Mouse (Mus musculus): ENCODE results near the gene Tada2a. TPM values are rescaled to one million over a fixed set of nuclear protein-coding genes. Genes with fewer than 3 reads are reported as not detected.

The Tada2a gene
- polyA plus RNA-seq, 1 experiment from 2014 or later, result 16.2 TPM

Other genes with a start within 250 kb of the Tada2a start
- gene Ddx52, start 187.5 kb downstream of the Tada2a start, polyA plus RNA-seq (2016; fragmentation: Nextera tagmentation; extraction: Ambion mirVana), result 24.3 and 27.4 TPM in 2 replicates
- gene Synrg, start 165.2 kb downstream of the Tada2a start, polyA plus RNA-seq (2016; fragmentation: Nextera tagmentation; extraction: Ambion mirVana), result 10.2 and 11.2 TPM in 2 replicates
- gene Dusp14, start 60.3 kb downstream of the Tada2a start, polyA plus RNA-seq (2016; fragmentation: Nextera tagmentation; extraction: Ambion mirVana), result 1.1 TPM in 2 replicates
- gene Acaca, start 72 bp upstream of the Tada2a start, polyA plus RNA-seq (2016; fragmentation: Nextera tagmentation; extraction: Ambion mirVana), result 11.8 and 12.6 TPM in 2 replicates
- gene Gm11437, start 37.9 kb upstream of the Tada2a start, polyA plus RNA-seq (2016; fragmentation: Nextera tagmentation; extraction: Ambion mirVana), result not detected in 2 replicates